Mouse (Mus musculus): ENCODE measurements around the gene Gm14401. TPM values are rescaled to one million over a fixed set of nuclear protein-coding genes. Genes with fewer than 3 reads are reported as not detected.
"Not testable (repeated sequence)": the region's sequence is repeated elsewhere in the genome, so short reads cannot be mapped to it uniquely, and the experiment has no call there.

The Gm14401 gene
- 1 to 10 TPM in 1 of 2 experiments, under 1 TPM in 1; 0.42 to 1.1 TPM for total RNA-seq (2021)

- intact Hi-C loops (cut with DNase I): loop anchor here (2.0 kb wide), 2 partner anchors 243 to 249 kb away; no protein-coding TSS in a partner anchor
Measured at GRCm38 (mm10) chr2:177073432-177074423, at the start of gene Gm14401. Gene Gm14401, plus strand, starts transcription at chr2:177074320.

GRCm38 (mm10) chr2:177072807-177073206 is 1.3 kb upstream of the Gm14401 start:
- intact Hi-C loops (cut with DNase I): loop anchor here (2.0 kb wide), 1 partner anchor 244 kb away; no protein-coding TSS in a partner anchor
- DNase-seq (ENCODE audit: low spot score): not testable (repeated sequence)

More at GRCm38 (mm10) chr2:177073432-177074423, at the start of gene Gm14401:
- not testable (repeated sequence) for DNase-seq (ENCODE audit: low spot score)

- DNase-seq (ENCODE audit: low spot score): not testable (repeated sequence)
- intact Hi-C loops (cut with DNase I): loop anchor here (2.0 kb wide), 1 partner anchor 248 kb away; no protein-coding TSS in a partner anchor
Measured at GRCm38 (mm10) chr2:177075015-177075414, 895 bp downstream of the Gm14401 start.

GRCm38 (mm10) chr2:177079866-177080265 is 5.7 kb downstream of the Gm14401 start:
- DNase-seq (ENCODE audit: low spot score); intact Hi-C loops (cut with DNase I): not testable (repeated sequence)

GRCm38 (mm10) chr2:177109086-177109485 is 35.0 kb downstream of the Gm14401 start:
- DNase-seq (ENCODE audit: low spot score); intact Hi-C loops (cut with DNase I): not testable (repeated sequence)

- intact Hi-C loops (cut with DNase I); DNase-seq (ENCODE audit: low spot score): not testable (repeated sequence)
Measured at GRCm38 (mm10) chr2:177129097-177129496, 55.0 kb downstream of the Gm14401 start.

Other genes starting within 250 kb of the Gm14401 start
- gene Gm14408, start 243.2 kb upstream of the Gm14401 start, total RNA-seq (2021): not detected
- 1 to 10 TPM; 2.9 to 3.6 TPM for gene Gm14296, start 146.5 kb upstream of the Gm14401 start, total RNA-seq (2021)
- 10 to 100 TPM; 64.4 to 77.2 TPM for gene Gm14419, start 73.4 kb upstream of the Gm14401 start, total RNA-seq (2021)
- gene Gm14410, start 132.1 kb downstream of the Gm14401 start, total RNA-seq (2021): 10 to 100 TPM; 29.9 to 33.3 TPM
- 1 to 10 TPM; 1.3 to 1.4 TPM for gene Gm14409, start 192.7 kb downstream of the Gm14401 start, total RNA-seq (2021)
- gene Gm14412, start 250.0 kb downstream of the Gm14401 start, total RNA-seq (2021): under 1 TPM; 0.73 to 0.81 TPM